In the genomic region with DNA sequence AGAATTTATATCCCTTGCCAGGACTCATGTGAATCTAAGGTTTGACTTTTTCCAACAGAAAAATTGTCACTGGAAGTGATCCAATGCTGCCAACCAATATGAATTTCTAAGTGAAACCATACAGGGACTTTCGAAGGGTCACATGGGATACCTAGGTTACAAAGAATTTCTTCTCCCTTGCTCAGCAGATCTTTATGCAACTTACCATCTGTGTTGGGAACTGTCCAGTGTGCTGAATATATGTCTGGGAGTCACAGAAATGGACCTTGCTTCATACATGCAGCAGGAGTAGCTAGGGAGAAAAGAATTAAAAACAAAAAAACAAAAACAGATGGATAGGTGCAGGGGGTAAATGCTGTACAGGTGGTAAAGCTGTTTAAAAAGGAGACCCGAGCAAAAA, we compare ENCODE assay signal across 15 mouse cellular contexts.
DNase-seq lines count a peak whose midpoint lies in the region; ATAC-seq and TF ChIP-seq lines count a peak whose summit lies in the region.
"Had no signal": no experiment of that assay in that cellular context is flagged by ENCODE, and none has a peak within 500 bp of the region (broad histone marks: within the 10 kb centered on the region; RNA-seq: fewer than 3 reads in every experiment).

No protein-coding gene starts in this region.

- no peak overlapping the region for H3K4me2 ChIP-seq in hindbrain, embryonic 11.5 days (replicated peaks; ENCODE audit: low read depth, low read length)
- H3K4me2 ChIP-seq in limb, embryonic 14.5 days (replicated peaks; ENCODE audit: low read depth, low read length, severe bottlenecking), result no peak overlapping the region
- no peak overlapping the region for H3K4me2 ChIP-seq in neural tube, embryonic 15.5 days
- H3K4me2 ChIP-seq in intestine, embryonic 16.5 days (ENCODE audit: low read depth, low read length), result no peak overlapping the region
- H3K4me2 ChIP-seq: neural tube, embryonic 12.5 days had no signal

- 83% methylated on average over 2 of the region's 2 CpGs for WGBS in hindbrain, embryonic 11.5 days
- WGBS in hindbrain, embryonic 10.5 days, result 92% methylated on average over 2 of the region's 2 CpGs
- 62% methylated on average over 2 of the region's 2 CpGs for WGBS in limb, embryonic 14.5 days
- WGBS in neural tube, embryonic 15.5 days, result 83% methylated on average over 2 of the region's 2 CpGs
- 75% methylated on average over 2 of the region's 2 CpGs for WGBS in intestine, embryonic 16.5 days

- no peaks in the 10 kb centered on the region for H3K36me3 ChIP-seq in hindbrain, embryonic 11.5 days (ENCODE audit: control insufficient read depth, insufficient read depth, low read length)
- no peaks in the 10 kb centered on the region for H3K36me3 ChIP-seq in hindbrain, embryonic 10.5 days
- H3K36me3 ChIP-seq in limb, embryonic 14.5 days (ENCODE audit: control insufficient read depth, insufficient read depth, low read length), result no peaks in the 10 kb centered on the region
- no peaks in the 10 kb centered on the region for H3K36me3 ChIP-seq in neural tube, embryonic 15.5 days
- no peaks in the 10 kb centered on the region for H3K36me3 ChIP-seq in intestine, embryonic 16.5 days (ENCODE audit: control insufficient read depth, insufficient read depth, low read length)
- H3K36me3 ChIP-seq: G1E; neural tube, embryonic 12.5 days had no signal

- no peak overlapping the region for H3K9ac ChIP-seq in hindbrain, embryonic 11.5 days (ENCODE audit: low read depth, low read length)
- no peak overlapping the region for H3K9ac ChIP-seq in limb, embryonic 14.5 days (ENCODE audit: low read depth, low read length, severe bottlenecking)
- no peak overlapping the region for H3K9ac ChIP-seq in neural tube, embryonic 15.5 days (replicated peaks)
- H3K9ac ChIP-seq in intestine, embryonic 16.5 days (ENCODE audit: low read depth, low read length), result no peak overlapping the region
- H3K9ac ChIP-seq: liver, embryonic 14.5 days; neural tube, embryonic 12.5 days had no signal

- no peaks in the 10 kb centered on the region for H3K27me3 ChIP-seq in hindbrain, embryonic 11.5 days (ENCODE audit: control insufficient read depth, insufficient read depth, low read length)
- H3K27me3 ChIP-seq in hindbrain, embryonic 10.5 days (ENCODE audit: insufficient read depth, poor library complexity, severe bottlenecking), result no peaks in the 10 kb centered on the region
- H3K27me3 ChIP-seq in limb, embryonic 14.5 days (ENCODE audit: control insufficient read depth, insufficient read depth, low read length), result no peaks in the 10 kb centered on the region
- no peaks in the 10 kb centered on the region for H3K27me3 ChIP-seq in neural tube, embryonic 15.5 days (replicated peaks)
- no peaks in the 10 kb centered on the region for H3K27me3 ChIP-seq in intestine, embryonic 16.5 days (replicated peaks; ENCODE audit: control insufficient read depth, insufficient read depth, low read length)
- H3K27me3 ChIP-seq: neural tube, embryonic 12.5 days had no signal

- no peak overlapping the region for H3K27ac ChIP-seq in hindbrain, embryonic 11.5 days (ENCODE audit: low read depth, low read length)
- no peak overlapping the region for H3K27ac ChIP-seq in hindbrain, embryonic 10.5 days
- H3K27ac ChIP-seq in limb, embryonic 14.5 days (replicated peaks; ENCODE audit: low read depth, low read length), result no peak overlapping the region
- H3K27ac ChIP-seq in neural tube, embryonic 15.5 days (replicated peaks), result no peak overlapping the region
- no peak overlapping the region for H3K27ac ChIP-seq in intestine, embryonic 16.5 days (ENCODE audit: low read length)
- H3K27ac ChIP-seq: liver, embryonic 14.5 days; macrophage; neural tube, embryonic 12.5 days had no signal

- no peak for ATAC-seq in hindbrain, embryonic 11.5 days (ENCODE audit: low FRiP score)
- ATAC-seq in limb, embryonic 14.5 days (ENCODE audit: low FRiP score, low read depth), result no peak
- no peak for ATAC-seq in neural tube, embryonic 15.5 days (ENCODE audit: low FRiP score)
- no peak for ATAC-seq in intestine, embryonic 16.5 days
- ATAC-seq: forebrain, embryonic 16.5 days; midbrain, embryonic 16.5 days had no signal

- no peak for TF ChIP-seq POLR2A in limb, embryonic 14.5 days (IDR thresholded peaks at IDR 0.05; ENCODE audit: borderline replicate concordance, extremely low read depth, insufficient read depth, insufficient read length)

- H3K9me3 ChIP-seq in hindbrain, embryonic 11.5 days (ENCODE audit: control insufficient read depth, low read length), result no peaks in the 10 kb centered on the region
- no peaks in the 10 kb centered on the region for H3K9me3 ChIP-seq in hindbrain, embryonic 10.5 days
- H3K9me3 ChIP-seq in limb, embryonic 14.5 days (ENCODE audit: control insufficient read depth, low read length), result no peaks in the 10 kb centered on the region
- H3K9me3 ChIP-seq in neural tube, embryonic 15.5 days (replicated peaks), result no peaks in the 10 kb centered on the region
- H3K9me3 ChIP-seq in intestine, embryonic 16.5 days (ENCODE audit: control insufficient read depth, low read length), result no peaks in the 10 kb centered on the region
- H3K9me3 ChIP-seq: neural tube, embryonic 12.5 days had no signal

- no peaks in the 10 kb centered on the region for H3K4me1 ChIP-seq in hindbrain, embryonic 11.5 days (replicated peaks; ENCODE audit: control insufficient read depth, insufficient read depth, low read length)
- no peaks in the 10 kb centered on the region for H3K4me1 ChIP-seq in hindbrain, embryonic 10.5 days (replicated peaks)
- H3K4me1 ChIP-seq in limb, embryonic 14.5 days (ENCODE audit: control insufficient read depth, insufficient read depth, low read length), result no peaks in the 10 kb centered on the region
- no peaks in the 10 kb centered on the region for H3K4me1 ChIP-seq in neural tube, embryonic 15.5 days
- H3K4me1 ChIP-seq in intestine, embryonic 16.5 days (ENCODE audit: control insufficient read depth, insufficient read depth, low read length), result no peaks in the 10 kb centered on the region
- H3K4me1 ChIP-seq: neural tube, embryonic 12.5 days had no signal

- peak; percentile 9 for DNase-seq in adrenal gland, postnatal 14 days
- no peak for DNase-seq in adrenal gland, adult 2 months
- peak; percentile 2 for DNase-seq in hindbrain, embryonic 11.5 days (ENCODE audit: low spot score)
- DNase-seq in hindbrain, embryonic 10.5 days (ENCODE audit: low spot score), result no peak
- DNase-seq in brain, adult 2 months (ENCODE audit: low read depth, low spot score), result peak; percentile 74
- DNase-seq in limb, embryonic 14.5 days (ENCODE audit: low spot score), result peak; percentile 38
- DNase-seq: kidney, postnatal 36 days had no signal

- H3K4me3 ChIP-seq in hindbrain, embryonic 11.5 days (ENCODE audit: low read depth, low read length), result no peak overlapping the region
- H3K4me3 ChIP-seq in hindbrain, embryonic 10.5 days, result no peak overlapping the region
- no peak overlapping the region for H3K4me3 ChIP-seq in limb, embryonic 14.5 days (replicated peaks; ENCODE audit: low read length)
- H3K4me3 ChIP-seq in neural tube, embryonic 15.5 days (replicated peaks), result no peak overlapping the region
- H3K4me3 ChIP-seq in intestine, embryonic 16.5 days (ENCODE audit: low read length), result no peak overlapping the region
- H3K4me3 ChIP-seq: neural tube, embryonic 12.5 days had no signal

Comparison
In these comparisons a context has a peak if more than half of its experiments do, and no peak if none do; other contexts are left out.
1. DNase-seq: peak in adrenal gland, postnatal 14 days (single experiment), hindbrain, embryonic 11.5 days (single experiment), brain, adult 2 months (single experiment) and limb, embryonic 14.5 days (single experiment); none in adrenal gland, adult 2 months (single experiment) and hindbrain, embryonic 10.5 days (single experiment).